In the genomic region with DNA sequence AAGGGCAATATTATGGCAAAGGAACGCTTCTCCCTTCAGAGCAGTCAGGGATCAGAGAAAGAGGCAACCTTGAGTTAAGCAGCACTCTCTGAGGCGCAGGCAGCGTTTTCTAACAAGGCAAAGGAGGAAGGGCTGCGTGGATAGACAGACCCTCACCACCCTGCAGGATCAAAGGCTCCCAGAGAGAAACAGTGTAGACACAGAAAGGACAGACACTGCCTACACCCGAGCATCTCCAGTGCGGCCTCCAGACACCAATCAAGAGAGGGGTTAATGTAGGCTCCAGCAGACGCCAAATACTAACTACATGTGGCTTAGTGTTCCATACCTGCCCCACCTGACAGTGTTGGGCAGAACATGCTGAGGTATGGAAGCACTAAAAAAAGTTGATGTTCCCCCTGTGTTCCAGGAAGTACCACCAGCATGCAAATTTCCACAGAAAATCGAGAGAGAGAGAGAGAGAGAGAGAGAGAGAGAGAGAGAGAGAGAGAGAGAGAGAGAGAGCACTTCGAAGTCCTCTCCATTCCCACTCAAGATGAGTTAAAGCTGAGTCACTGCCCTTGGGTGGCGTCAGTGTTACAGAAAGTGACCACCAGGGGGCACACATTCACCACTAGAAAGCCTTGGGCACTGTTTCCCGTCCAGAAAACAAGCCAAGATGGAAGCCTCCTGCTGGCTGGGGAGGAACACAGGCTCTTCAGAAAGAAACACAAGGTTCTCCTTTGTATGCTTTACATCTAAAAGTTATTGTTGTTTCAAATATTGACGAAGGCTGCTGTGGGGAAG, we compare ENCODE assay signal across 8 mouse cellular contexts. TPM values are rescaled to one million over a fixed set of nuclear protein-coding genes. Genes with fewer than 3 reads are reported as not detected.
A peak's percentile ranks its signal among the peaks of the same experiment; 100 is the strongest.
DNase-seq lines count a peak whose midpoint lies in the region; ATAC-seq lines count a peak whose summit lies in the region.

No protein-coding gene starts in this region.

- H3K27me3 ChIP-seq in hindbrain, embryonic 11.5 days (ENCODE audit: control insufficient read depth, insufficient read depth, low read length), result 0 out of 2 replicates have a peak, but pooled peaks cover 2% of the 10 kb centered on the region
- H3K27me3 ChIP-seq in hindbrain, embryonic 12.5 days, result peaks cover 14% of the 10 kb centered on the region

- H3K36me3 ChIP-seq in hindbrain, embryonic 11.5 days (ENCODE audit: control insufficient read depth, insufficient read depth, low read length), result no peaks in the 10 kb centered on the region
- no peaks in the 10 kb centered on the region for H3K36me3 ChIP-seq in hindbrain, embryonic 12.5 days

- H3K4me2 ChIP-seq in hindbrain, embryonic 11.5 days (replicated peaks; ENCODE audit: low read depth, low read length), result no peak overlapping the region
- no peak overlapping the region for H3K4me2 ChIP-seq in hindbrain, embryonic 12.5 days (replicated peaks)

- no peaks in the 10 kb centered on the region for H3K9me3 ChIP-seq in hindbrain, embryonic 11.5 days (ENCODE audit: control insufficient read depth, low read length)
- H3K9me3 ChIP-seq in hindbrain, embryonic 12.5 days (replicated peaks), result no peaks in the 10 kb centered on the region

- H3K9ac ChIP-seq in hindbrain, embryonic 11.5 days (ENCODE audit: low read depth, low read length), result no peak overlapping the region
- H3K9ac ChIP-seq in hindbrain, embryonic 12.5 days, result no peak overlapping the region

- ATAC-seq in hindbrain, embryonic 11.5 days (ENCODE audit: low FRiP score), result no peak
- no peak for ATAC-seq in hindbrain, embryonic 12.5 days (ENCODE audit: low FRiP score)
- peak; percentile 87 for ATAC-seq in erythroid progenitor cell, adult 5-6 weeks (replicated peaks; ENCODE audit: low FRiP score, poor library complexity, severe bottlenecking)

- no peak overlapping the region for H3K27ac ChIP-seq in hindbrain, embryonic 11.5 days (ENCODE audit: low read depth, low read length)
- H3K27ac ChIP-seq in hindbrain, embryonic 12.5 days, result no peak overlapping the region

- H3K4me3 ChIP-seq in hindbrain, embryonic 11.5 days (ENCODE audit: low read depth, low read length), result no peak overlapping the region
- H3K4me3 ChIP-seq in hindbrain, embryonic 12.5 days, result no peak overlapping the region

- DNase-seq in hindbrain, embryonic 11.5 days (ENCODE audit: low spot score), result peak; percentile 92
- DNase-seq in brain, adult 2 months (ENCODE audit: low read depth, low spot score), result peak; percentile 94
- peak; percentile 84 to 85 for DNase-seq in heart, postnatal 36 days
- DNase-seq in layer of hippocampus, postnatal 36 days, result peak; percentile 67 to 80
- peak; percentile 91 for DNase-seq in lung, postnatal 36 days
- DNase-seq in spleen, adult 18-20 months, result peak; percentile 54 to 76

- intact Hi-C loops in heart, postnatal 36 days (cut with DNase I), result loop anchor here (2.0 to 5.0 kb wide), 3 partner anchors 24 to 136 kb away; no protein-coding TSS in a partner anchor

- WGBS in hindbrain, embryonic 11.5 days, result 33% methylated on average over 12 of the region's 12 CpGs
- 34% methylated on average over 12 of the region's 12 CpGs for WGBS in hindbrain, embryonic 12.5 days

- no peaks in the 10 kb centered on the region for H3K4me1 ChIP-seq in hindbrain, embryonic 11.5 days (replicated peaks; ENCODE audit: control insufficient read depth, insufficient read depth, low read length)
- peaks cover 11% of the 10 kb centered on the region for H3K4me1 ChIP-seq in hindbrain, embryonic 12.5 days

RNA-seq across cellular contexts. Expression of a gene that starts 18.5 kb away (rescaled TPM):
- polyA plus RNA-seq in hindbrain, embryonic 11.5 days (2014; fragmentation: Nextera tagmentation; extraction: Ambion mirVana), result 0.20 and 0.38 TPM in 2 replicates
- polyA plus RNA-seq in hindbrain, embryonic 12.5 days (2016; fragmentation: Nextera tagmentation; extraction: Ambion mirVana), result 0.21 and 0.22 TPM in 2 replicates
- 1.3 TPM in 1 of 2 replicates, not detected in the other for total RNA-seq in erythroid progenitor cell, adult 5-6 weeks (2015; ENCODE audit: low replicate concordance)
- total RNA-seq in erythroid progenitor cell, adult 5-6 weeks (2017; ENCODE audit: low replicate concordance), result not detected in 2 replicates
- not detected for total RNA-seq in heart, postnatal 36 days (2021)
- total RNA-seq in layer of hippocampus, postnatal 36 days (2021), result not detected

RNA-seq across cellular contexts. Expression of a gene that starts 44.0 kb away (rescaled TPM):
- 9.1 and 10.9 TPM in 2 replicates for polyA plus RNA-seq in hindbrain, embryonic 11.5 days (2014; fragmentation: Nextera tagmentation; extraction: Ambion mirVana)
- polyA plus RNA-seq in hindbrain, embryonic 12.5 days (2016; fragmentation: Nextera tagmentation; extraction: Ambion mirVana), result 17.0 and 17.4 TPM in 2 replicates
- total RNA-seq in erythroid progenitor cell, adult 5-6 weeks (2015; ENCODE audit: low replicate concordance), result 16.3 and 25.9 TPM in 2 replicates
- total RNA-seq in erythroid progenitor cell, adult 5-6 weeks (2017; ENCODE audit: low replicate concordance), result 8.5 and 17.5 TPM in 2 replicates
- total RNA-seq in heart, postnatal 36 days (2021), result 10 to 100 TPM; 27.9 to 29.3 TPM
- 10 to 100 TPM; 43.3 to 43.6 TPM for total RNA-seq in layer of hippocampus, postnatal 36 days (2021)

RNA-seq across cellular contexts. Expression of a gene that starts 58.8 kb away (rescaled TPM):
- polyA plus RNA-seq in hindbrain, embryonic 11.5 days (2014; fragmentation: Nextera tagmentation; extraction: Ambion mirVana), result 13.9 and 15.4 TPM in 2 replicates
- 10.5 and 12.5 TPM in 2 replicates for polyA plus RNA-seq in hindbrain, embryonic 12.5 days (2016; fragmentation: Nextera tagmentation; extraction: Ambion mirVana)
- total RNA-seq in erythroid progenitor cell, adult 5-6 weeks (2015; ENCODE audit: low replicate concordance), result 3.8 and 5.4 TPM in 2 replicates
- 0.38 and 1.5 TPM in 2 replicates for total RNA-seq in erythroid progenitor cell, adult 5-6 weeks (2017; ENCODE audit: low replicate concordance)
- 1 to 10 TPM; 2.9 to 3.3 TPM for total RNA-seq in heart, postnatal 36 days (2021)
- 10 to 100 TPM; 20.1 to 21.6 TPM for total RNA-seq in layer of hippocampus, postnatal 36 days (2021)
